Mouse (Mus musculus): Measurements from ENCODE around the gene Gpr89. TPM values are rescaled to one million over a fixed set of nuclear protein-coding genes. Genes with fewer than 3 reads are reported as not detected.

Gene Gpr89
- total RNA-seq, 2 experiments from 2014 or later, result 41.5 to 42.6 TPM

DNA sequence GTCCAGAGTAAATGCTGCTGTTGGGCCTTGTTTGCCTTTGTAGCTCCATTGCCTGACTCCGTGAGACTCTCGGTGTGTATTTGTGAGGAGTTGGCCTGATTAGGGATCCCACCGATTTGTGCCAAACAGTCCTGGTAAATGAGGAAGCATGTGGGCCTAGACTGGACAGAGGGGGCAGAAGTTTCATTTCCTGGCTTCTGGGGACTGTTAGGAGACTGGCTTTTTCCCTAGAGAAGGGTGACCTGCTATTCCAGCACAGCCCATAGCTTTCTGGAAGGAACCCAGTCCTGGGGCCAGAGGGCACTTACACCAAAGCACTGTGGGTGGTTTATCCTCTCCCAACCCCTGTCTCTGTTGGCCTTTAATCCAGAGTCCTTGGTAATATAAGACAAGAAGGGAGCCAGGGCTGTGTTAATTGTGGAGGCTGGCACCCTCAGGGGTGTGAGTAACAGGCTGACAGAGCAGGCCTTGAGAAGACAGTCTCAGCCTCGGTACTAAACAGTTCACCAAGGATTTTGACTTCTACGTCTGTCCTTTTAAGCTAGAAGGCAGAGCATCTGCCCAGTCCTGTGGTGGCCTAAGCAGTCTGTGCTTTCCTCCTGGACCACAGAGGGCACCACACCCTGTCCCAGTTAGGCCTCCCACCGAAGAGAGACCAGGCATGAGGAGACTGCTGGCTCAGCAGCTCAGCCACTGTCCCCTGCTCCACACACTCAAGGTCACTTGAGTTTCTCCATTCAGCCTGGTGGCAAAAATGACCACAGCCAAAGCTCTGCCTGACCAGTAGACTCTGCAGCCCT is 84.8 kb downstream of the Gpr89 start:
- DNase-seq, result no peak

Other genes with a start within 250 kb of the Gpr89 start
- 1 to 10 TPM; 4.3 to 5.1 TPM for gene Ankrd35, start 235.2 kb downstream of the Gpr89 start, total RNA-seq (2021)
- gene Pias3, start 209.0 kb downstream of the Gpr89 start, total RNA-seq (2021), result 10 to 100 TPM; 26.1 to 27.5 TPM
- 10 to 100 TPM; 10.8 to 15.2 TPM for gene Nudt17, start 196.8 kb downstream of the Gpr89 start, total RNA-seq (2021)
- 10 to 100 TPM; 22.0 to 24.1 TPM for gene Polr3c, start 177.7 kb downstream of the Gpr89 start, total RNA-seq (2021)
- 10 to 100 TPM; 54.1 to 60.0 TPM for gene Rnf115, start 177.7 kb downstream of the Gpr89 start, total RNA-seq (2021)
- under 1 TPM in 1 of 2 experiments, not detected in 1; 0.15 TPM for gene Pdzk1, start 76.1 kb downstream of the Gpr89 start, total RNA-seq (2021)
- gene Cd160, start 76.0 kb downstream of the Gpr89 start, total RNA-seq (2021), result not detected
- under 1 TPM; 0.71 to 0.75 TPM for gene Gja5, start 653 bp downstream of the Gpr89 start, total RNA-seq (2021)
- not detected for gene Gja8, start 20.7 kb upstream of the Gpr89 start, total RNA-seq (2021)

All from layer of hippocampus, postnatal 36 days (tissue).